Comparison of ENCODE assay signal across 8 mouse cellular contexts in genomic region chr16:20140772-20141531, GRCm38 (mm10). TPM values are rescaled to one million over a fixed set of nuclear protein-coding genes. Genes with fewer than 3 reads are reported as not detected.
DNase-seq lines count a peak whose midpoint lies in the region; ATAC-seq lines count a peak whose summit lies in the region.

TSS of gene Yeats2 (plus strand) at chr16:20141063.

- H3K9ac ChIP-seq in intestine, embryonic 14.5 days (ENCODE audit: low read length) = peak within 1 kb of the TSS; percentile 91

- H3K9me3 ChIP-seq in intestine, embryonic 14.5 days (ENCODE audit: control insufficient read depth, low read length) = no peaks in the 10 kb centered on the region

- H3K4me1 ChIP-seq in intestine, embryonic 14.5 days (replicated peaks; ENCODE audit: control insufficient read depth, insufficient read depth, low read length) = peaks cover 13% of the 10 kb centered on the region

- H3K4me2 ChIP-seq in intestine, embryonic 14.5 days (ENCODE audit: low read length) = peak within 1 kb of the TSS; percentile 89

- under 1% methylated on average over 79 of the region's 92 CpGs for WGBS in intestine, embryonic 14.5 days

- peak; percentile 93 for ATAC-seq in intestine, embryonic 14.5 days (replicated peaks; ENCODE audit: low FRiP score, low TSS enrichment, low read depth)

- no peaks in the 10 kb centered on the region for H3K27me3 ChIP-seq in intestine, embryonic 14.5 days (replicated peaks; ENCODE audit: control insufficient read depth, insufficient read depth, low read length)

- intact Hi-C loops in left cerebral cortex, postnatal 14 days (cut with DNase I) = no loop called here

- peak within 1 kb of the TSS; percentile 83 for H3K4me3 ChIP-seq in intestine, embryonic 14.5 days (ENCODE audit: low read depth, low read length)

- H3K36me3 ChIP-seq in intestine, embryonic 14.5 days (ENCODE audit: control insufficient read depth, insufficient read depth, low read length) = no peaks in the 10 kb centered on the region

- peak within 1 kb of the TSS; percentile 89 for H3K27ac ChIP-seq in intestine, embryonic 14.5 days (ENCODE audit: low read depth)

- DNase-seq in adrenal gland, adult (ENCODE audit: inconsistent age in 2 of 2, low spot score in 1 of 2) = peak; percentile 89 to 96
- DNase-seq in embryo, embryonic 10.5 days (ENCODE audit: low spot score) = peak; percentile 83
- peak; percentile 75 for DNase-seq in gastrocnemius, postnatal 25 days
- DNase-seq in intestine, embryonic 14.5 days (ENCODE audit: low spot score) = peak; percentile 95
- DNase-seq in left cerebral cortex, postnatal 14 days (ENCODE audit: low spot score in 2 of 2) = peak; percentile 78 to 80
- peak; percentile 89 for DNase-seq in mesoderm, embryonic 11.5 days (ENCODE audit: low read depth, low spot score)
- peak; percentile 67 to 77 for DNase-seq in right cerebral cortex, postnatal 36 days (ENCODE audit: low spot score in 2 of 2)
- DNase-seq in yolk sac, embryonic 10.5 days (ENCODE audit: low spot score) = peak; percentile 86

RNA-seq across cellular contexts. Expression of gene Yeats2, which starts in this region (rescaled TPM):
- total RNA-seq in gastrocnemius, postnatal 25 days (2021) = 1 to 10 TPM; 7.1 to 9.5 TPM
- polyA plus RNA-seq in intestine, embryonic 14.5 days (2014; fragmentation: Nextera tagmentation; extraction: Ambion mirVana) = 37.5 and 40.5 TPM in 2 replicates
- total RNA-seq in left cerebral cortex, postnatal 14 days (2021) = 10 to 100 TPM; 36.3 to 39.0 TPM

Comparison
In these comparisons a context has a peak if more than half of its experiments do, and no peak if none do; other contexts are left out.
1. Peak in every context shown above with its lines: DNase-seq, ATAC-seq, H3K4me3 ChIP-seq and H3K27ac ChIP-seq.